Comparison of ENCODE assay signal across 18 mouse cellular contexts in genomic region chr9:66884609-66885008, GRCm38 (mm10). TPM values are rescaled to one million over a fixed set of nuclear protein-coding genes. Genes with fewer than 3 reads are reported as not detected.
A peak's percentile ranks its signal among the peaks of the same experiment; 100 is the strongest.
DNase-seq lines count a peak whose midpoint lies in the region; ATAC-seq and TF ChIP-seq lines count a peak whose summit lies in the region.
"Had no signal": no experiment of that assay in that cellular context is flagged by ENCODE, and none has a peak within 500 bp of the region (broad histone marks: within the 10 kb centered on the region; RNA-seq: fewer than 3 reads in every experiment).

No protein-coding gene starts in this region.

- H3K27me3 ChIP-seq in liver, embryonic 14.5 days (ENCODE audit: control insufficient read depth, insufficient read depth, low read length): no peaks in the 10 kb centered on the region
- no peaks in the 10 kb centered on the region for H3K27me3 ChIP-seq in liver, postnatal 0 days (ENCODE audit: insufficient read depth, low read length)
- H3K27me3 ChIP-seq: embryonic facial prominence, embryonic 12.5 days; forebrain, embryonic 13.5 days; forebrain, embryonic 15.5 days had no signal

- no peak overlapping the region for H3K4me3 ChIP-seq in liver, embryonic 14.5 days (ENCODE audit: insufficient read depth in 1 of 2, low read depth in 2 of 2, low read length in 2 of 2)
- no peak overlapping the region for H3K4me3 ChIP-seq in liver, postnatal 0 days (ENCODE audit: low read depth, low read length)
- no peak overlapping the region for H3K4me3 ChIP-seq in bone marrow macrophage, adult 2 months (ENCODE audit: insufficient read depth, low read length)
- H3K4me3 ChIP-seq: embryonic facial prominence, embryonic 10.5 days; embryonic facial prominence, embryonic 12.5 days; forebrain, embryonic 13.5 days; forebrain, embryonic 15.5 days had no signal

- TF ChIP-seq POLR2A in bone marrow macrophage, adult 2 months (IDR thresholded peaks at IDR 0.05; ENCODE audit: borderline replicate concordance, low read depth, low read length): no peak

- no peak for DNase-seq in liver, embryonic 14.5 days (ENCODE audit: low read depth in 3 of 3, low spot score in 3 of 3)
- DNase-seq in liver, postnatal 0 days: no peak
- peak; percentile 55 for DNase-seq in induced T-regulatory cell, adult 2 months (ENCODE audit: low read depth)
- no peak for DNase-seq in testis, postnatal 14 days (ENCODE audit: low spot score)
- DNase-seq in gastrocnemius, adult 18-20 months (ENCODE audit: low spot score): no peak
- DNase-seq: adrenal gland, adult 2 months; adrenal gland, postnatal 10 days; adrenal gland, postnatal 25 days; cerebellum, adult 11-12 months; cerebellum, adult 2 months; cerebellum, adult 9-10 months; cerebellum, postnatal 10 days; cerebellum, postnatal 25 days had no signal

- no peak for TF ChIP-seq EP300 in liver, embryonic 14.5 days (IDR thresholded peaks at IDR 0.05; ENCODE audit: low read depth)
- no peak for TF ChIP-seq EP300 in liver, postnatal 0 days (IDR thresholded peaks at IDR 0.05; ENCODE audit: low read depth)

- no peak for ATAC-seq in liver, embryonic 14.5 days (ENCODE audit: insufficient read depth)
- no peak for ATAC-seq in liver, postnatal 0 days
- ATAC-seq: forebrain, embryonic 13.5 days; forebrain, embryonic 15.5 days had no signal

- no peak overlapping the region for H3K4me2 ChIP-seq in liver, embryonic 14.5 days (ENCODE audit: low read depth)
- no peak overlapping the region for H3K4me2 ChIP-seq in liver, postnatal 0 days (ENCODE audit: low read depth, low read length)
- H3K4me2 ChIP-seq: embryonic facial prominence, embryonic 12.5 days; forebrain, embryonic 13.5 days; forebrain, embryonic 15.5 days had no signal

- no peaks in the 10 kb centered on the region for H3K9me3 ChIP-seq in liver, embryonic 14.5 days (ENCODE audit: control insufficient read depth, low read length)
- no peaks in the 10 kb centered on the region for H3K9me3 ChIP-seq in liver, postnatal 0 days (ENCODE audit: low read length)
- H3K9me3 ChIP-seq: embryonic facial prominence, embryonic 10.5 days; embryonic facial prominence, embryonic 12.5 days; forebrain, embryonic 13.5 days; forebrain, embryonic 15.5 days had no signal

- H3K9ac ChIP-seq in liver, embryonic 14.5 days (replicated peaks): no peak overlapping the region
- no peak overlapping the region for H3K9ac ChIP-seq in liver, postnatal 0 days (replicated peaks)
- H3K9ac ChIP-seq: embryonic facial prominence, embryonic 12.5 days; forebrain, embryonic 13.5 days; forebrain, embryonic 15.5 days had no signal

- TF ChIP-seq CTCF in liver, embryonic 14.5 days (IDR thresholded peaks at IDR 0.05; ENCODE audit: low read depth): 0 out of 2 replicates have a peak, but pooled peaks have one; percentile 6
- no peak for TF ChIP-seq CTCF in liver, postnatal 0 days (IDR thresholded peaks at IDR 0.05; ENCODE audit: low read depth)
- no peak for TF ChIP-seq CTCF in bone marrow macrophage, adult 2 months (IDR thresholded peaks at IDR 0.05; ENCODE audit: low read depth, low read length)

- H3K4me1 ChIP-seq in liver, embryonic 14.5 days (replicated peaks; ENCODE audit: control insufficient read depth in 2 of 2, insufficient read depth in 2 of 2, low read length in 1 of 2): peaks cover 19 to 36% of the 10 kb centered on the region in 2 experiments
- H3K4me1 ChIP-seq in liver, postnatal 0 days (ENCODE audit: insufficient read depth): peaks cover 43% of the 10 kb centered on the region
- H3K4me1 ChIP-seq in bone marrow macrophage, adult 2 months (ENCODE audit: control insufficient read depth, insufficient read depth, low read length): peaks cover 79% of the 10 kb centered on the region

- 82% methylated on average over 2 of the region's 2 CpGs for WGBS in liver, embryonic 14.5 days (ENCODE audit: insufficient replicate concordance)
- 73% methylated on average over 2 of the region's 2 CpGs for WGBS in liver, postnatal 0 days (ENCODE audit: insufficient replicate concordance)

- H3K36me3 ChIP-seq in liver, embryonic 14.5 days (replicated peaks; ENCODE audit: control insufficient read depth, insufficient read depth, low read depth): no peaks in the 10 kb centered on the region; the same call in 1 of the 2 replicates
- no peaks in the 10 kb centered on the region for H3K36me3 ChIP-seq in liver, postnatal 0 days (replicated peaks; ENCODE audit: insufficient read depth, low read length)
- H3K36me3 ChIP-seq: embryonic facial prominence, embryonic 10.5 days; embryonic facial prominence, embryonic 12.5 days; forebrain, embryonic 15.5 days had no signal

- no peak overlapping the region for H3K27ac ChIP-seq in liver, embryonic 14.5 days
- no peak overlapping the region for H3K27ac ChIP-seq in liver, postnatal 0 days (ENCODE audit: low read depth)
- H3K27ac ChIP-seq in bone marrow macrophage, adult 2 months (ENCODE audit: insufficient read depth, low read depth, low read length): peak overlapping the region; percentile 55
- H3K27ac ChIP-seq: embryonic facial prominence, embryonic 10.5 days; embryonic facial prominence, embryonic 12.5 days; forebrain, embryonic 13.5 days; forebrain, embryonic 15.5 days had no signal

RNA-seq across cellular contexts. Expression of gene Rab8b, which starts 34.9 kb away (rescaled TPM):
- polyA plus RNA-seq in liver, embryonic 14.5 days (2012; rRNA removed): 15.1 and 20.6 TPM in 2 replicates
- 17.9 and 18.3 TPM in 2 replicates for polyA plus RNA-seq in liver, embryonic 14.5 days (2014; fragmentation: Nextera tagmentation; extraction: Ambion mirVana)
- 9.1 and 10.7 TPM in 2 replicates for polyA plus RNA-seq in liver, postnatal 0 days (2015; fragmentation: Nextera tagmentation; extraction: Ambion mirVana)
- polyA plus RNA-seq in bone marrow macrophage, adult 2 months (2012; ENCODE audit: insufficient read depth, insufficient read length, missing spikeins): 160 and 169 TPM in 2 replicates
- total RNA-seq in gastrocnemius, adult 18-20 months (2021): 1 to 10 TPM; 4.9 to 6.5 TPM

RNA-seq across cellular contexts. Expression of gene Aph1c, which starts 50.1 kb away (rescaled TPM):
- polyA plus RNA-seq in liver, embryonic 14.5 days (2012; rRNA removed): 0.77 and 0.80 TPM in 2 replicates
- polyA plus RNA-seq in liver, embryonic 14.5 days (2014; fragmentation: Nextera tagmentation; extraction: Ambion mirVana): 2.4 and 2.5 TPM in 2 replicates
- polyA plus RNA-seq in liver, postnatal 0 days (2015; fragmentation: Nextera tagmentation; extraction: Ambion mirVana): 3.3 and 4.1 TPM in 2 replicates
- polyA plus RNA-seq in bone marrow macrophage, adult 2 months (2012; ENCODE audit: insufficient read depth, insufficient read length, missing spikeins): 93.9 and 111 TPM in 2 replicates
- under 1 TPM; 0.66 to 0.88 TPM for total RNA-seq in gastrocnemius, adult 18-20 months (2021)

Comparison
In these comparisons a context has a peak if more than half of its experiments do, and no peak if none do; other contexts are left out.
1. RNA of gene Aph1c, which starts 50.1 kb away (polyA plus RNA-seq): 93.9 to 111 TPM in bone marrow macrophage, adult 2 months; 3.3 to 4.1 TPM in liver, postnatal 0 days and 0.77 to 2.5 TPM in liver, embryonic 14.5 days; every median in the first group is over 10 times any median in the second.